Mouse (Mus musculus) left cerebral cortex, postnatal 14 days (tissue): ENCODE measurements around the gene Traf3ip3. TPM values are rescaled to one million over a fixed set of nuclear protein-coding genes. Genes with fewer than 3 reads are reported as not detected.

Experiments
- DNase-seq, 2 experiments: peaks; one replicate each; pipeline ENCODE4 v3.0.0; 2021 to 2022; ENCODE audit warnings: low spot score in 2 of 2, mixed read lengths in 1 of 2
- intact Hi-C: fragments of 180-260 bp; cut with DNase I; formaldehyde crosslinking; loops from one replicate; pipeline ENCODE4 v1.15.1; 2025
- total RNA-seq, 2 experiments: library from RNA; stranded (reverse); gene quantifications; 2 replicates each; pipeline ENCODE4 v1.2.3; 2021

Gene Traf3ip3
- total RNA-seq, 2 experiments from 2014 or later, result 1.6 to 3.1 TPM

- peak; percentile 96 to 97 for DNase-seq
- intact Hi-C loops, result loop anchor here (5.0 kb wide), 1 partner anchor 41 kb away; the partner anchor contains the start of gene Diexf
Measured at GRCm38 (mm10) chr1:193172991-193173809, 28.3 kb downstream of the Traf3ip3 start.

GRCm38 (mm10) chr1:193169856-193170255, 31.6 kb downstream of the Traf3ip3 start:
- intact Hi-C loops, result loop anchor here (5.0 kb wide), 1 partner anchor 38 kb away; the partner anchor contains the start of gene Diexf

GRCm38 (mm10) chr1:193169228-193169627, 32.3 kb downstream of the Traf3ip3 start:
- DNase-seq, result no peak
- intact Hi-C loops, result no loop called here

More at GRCm38 (mm10) chr1:193169856-193170255, 31.6 kb downstream of the Traf3ip3 start:
- DNase-seq, result peak in 1 of 2 experiments; percentile 20

GRCm38 (mm10) chr1:193167746-193168145, 33.8 kb downstream of the Traf3ip3 start, which contains the start of gene A130010J15Rik:
Gene A130010J15Rik, plus strand, starts transcription at chr1:193168046.
- intact Hi-C loops, result no loop called here
- DNase-seq, result no peak

GRCm38 (mm10) chr1:193160317-193161032, 41.0 kb downstream of the Traf3ip3 start:
- intact Hi-C loops, result no loop called here

GRCm38 (mm10) chr1:193159613-193160012, 41.9 kb downstream of the Traf3ip3 start:
- no peak for DNase-seq
- intact Hi-C loops, result no loop called here

More at GRCm38 (mm10) chr1:193160317-193161032, 41.0 kb downstream of the Traf3ip3 start:
- DNase-seq, result peak in 1 of 2 experiments; percentile 23

GRCm38 (mm10) chr1:193159163-193159562, 42.3 kb downstream of the Traf3ip3 start:
- no peak for DNase-seq
- intact Hi-C loops, result no loop called here

- intact Hi-C loops, result no loop called here
- no peak for DNase-seq
Measured at GRCm38 (mm10) chr1:193157111-193157492, 44.4 kb downstream of the Traf3ip3 start.

GRCm38 (mm10) chr1:193156316-193157110, 45.0 kb downstream of the Traf3ip3 start:
- DNase-seq, result no peak
- intact Hi-C loops, result no loop called here

GRCm38 (mm10) chr1:193153561-193153960, 47.9 kb downstream of the Traf3ip3 start:
- intact Hi-C loops, result no loop called here
- DNase-seq, result no peak

GRCm38 (mm10) chr1:193152872-193153271, 48.6 kb downstream of the Traf3ip3 start, which contains the start of gene Irf6:
Gene Irf6, plus strand, starts transcription at chr1:193153111.
- intact Hi-C loops, result no loop called here
- no peak for DNase-seq

- peak; percentile 26 to 56 for DNase-seq
- intact Hi-C loops, result no loop called here
Measured at GRCm38 (mm10) chr1:193151134-193151533, 50.4 kb downstream of the Traf3ip3 start.

- DNase-seq, result no peak
- intact Hi-C loops, result no loop called here
Measured at GRCm38 (mm10) chr1:193149231-193149630, 52.3 kb downstream of the Traf3ip3 start.

GRCm38 (mm10) chr1:193146416-193146815, 55.1 kb downstream of the Traf3ip3 start:
- no peak for DNase-seq
- intact Hi-C loops, result no loop called here

GRCm38 (mm10) chr1:193145101-193145500, 56.4 kb downstream of the Traf3ip3 start:
- intact Hi-C loops, result no loop called here

GRCm38 (mm10) chr1:193144516-193144915, 57.0 kb downstream of the Traf3ip3 start:
- no peak for DNase-seq
- intact Hi-C loops, result no loop called here

More at GRCm38 (mm10) chr1:193145101-193145500, 56.4 kb downstream of the Traf3ip3 start:
- DNase-seq, result no peak

GRCm38 (mm10) chr1:193142517-193143062, 58.9 kb downstream of the Traf3ip3 start:
- no peak for DNase-seq
- intact Hi-C loops, result no loop called here

GRCm38 (mm10) chr1:193141118-193141517, 60.4 kb downstream of the Traf3ip3 start:
- intact Hi-C loops, result no loop called here
- no peak for DNase-seq

GRCm38 (mm10) chr1:193138669-193139068, 62.8 kb downstream of the Traf3ip3 start:
- intact Hi-C loops, result no loop called here
- DNase-seq, result no peak
